38 mouse cellular contexts compared by ENCODE assay signal in genomic region chr12:11206321-11206720, GRCm38 (mm10). TPM values are rescaled to one million over a fixed set of nuclear protein-coding genes. Genes with fewer than 3 reads are reported as not detected.
"Had no signal": no experiment of that assay in that cellular context is flagged by ENCODE, and none has a peak within 500 bp of the region (broad histone marks: within the 10 kb centered on the region; RNA-seq: fewer than 3 reads in every experiment).

No protein-coding gene starts in this region.

- H3K27ac ChIP-seq: heart, embryonic 10.5 days; hindbrain, embryonic 10.5 days; hindbrain, embryonic 12.5 days; hindbrain, embryonic 14.5 days; intestine, embryonic 15.5 days; left cerebral cortex, adult 2 months; limb, embryonic 13.5 days; limb, embryonic 15.5 days; liver, embryonic 12.5 days; liver, embryonic 14.5 days had no signal

- H3K4me2 ChIP-seq: heart, embryonic 12.5 days; hindbrain, embryonic 12.5 days; hindbrain, embryonic 14.5 days; intestine, embryonic 15.5 days; limb, embryonic 13.5 days; limb, embryonic 15.5 days; liver, embryonic 12.5 days had no signal

- H3K27me3 ChIP-seq: heart, embryonic 12.5 days; hindbrain, embryonic 12.5 days; liver, embryonic 12.5 days had no signal

- H3K9me3 ChIP-seq: heart, embryonic 10.5 days; heart, embryonic 12.5 days; hindbrain, embryonic 10.5 days; hindbrain, embryonic 12.5 days; intestine, embryonic 15.5 days; limb, embryonic 13.5 days; limb, embryonic 15.5 days; liver, embryonic 12.5 days had no signal

- H3K4me1 ChIP-seq: hindbrain, embryonic 12.5 days; liver, embryonic 12.5 days had no signal

- H3K4me3 ChIP-seq: heart, embryonic 10.5 days; heart, embryonic 12.5 days; hindbrain, embryonic 10.5 days; hindbrain, embryonic 12.5 days; intestine, embryonic 15.5 days; left cerebral cortex, adult 2 months; limb, embryonic 13.5 days; limb, embryonic 15.5 days; liver, embryonic 12.5 days had no signal

- ATAC-seq: hindbrain, embryonic 16.5 days; inflammation-experienced regulatory T-cells, adult 6 months; intestine, embryonic 15.5 days; intestine, postnatal 0 days; liver, embryonic 12.5 days had no signal

- DNase-seq: gastrocnemius, postnatal 14 days; gastrocnemius, postnatal 36 days; heart, postnatal 10 days; heart, postnatal 4 days; kidney, adult 18-20 months; kidney, adult 8-10 months; kidney, postnatal 10 days; kidney, postnatal 25 days; kidney, postnatal 4 days; layer of hippocampus, adult 9-11 months; left cerebral cortex, postnatal 4 days had no signal

- H3K9ac ChIP-seq: heart, embryonic 12.5 days; hindbrain, embryonic 12.5 days; hindbrain, embryonic 14.5 days; intestine, embryonic 15.5 days; limb, embryonic 13.5 days; limb, embryonic 15.5 days; liver, embryonic 12.5 days; liver, embryonic 14.5 days had no signal

- H3K36me3 ChIP-seq: heart, embryonic 10.5 days; heart, embryonic 12.5 days; hindbrain, embryonic 10.5 days; hindbrain, embryonic 12.5 days; intestine, embryonic 15.5 days; limb, embryonic 13.5 days; limb, embryonic 15.5 days; liver, embryonic 12.5 days had no signal

RNA-seq across cellular contexts. Expression of gene Msgn1, which starts 2.5 kb away (rescaled TPM):
- total RNA-seq: gastrocnemius, adult 18-20 months; gastrocnemius, adult 8-10 months; gastrocnemius, postnatal 14 days; gastrocnemius, postnatal 36 days; heart, adult 8-10 months; heart, postnatal 10 days; heart, postnatal 25 days; heart, postnatal 4 days; layer of hippocampus, adult 8-10 months; layer of hippocampus, postnatal 25 days; left cerebral cortex, adult 2 months; left cerebral cortex, postnatal 10 days; left cerebral cortex, postnatal 25 days; left cerebral cortex, postnatal 4 days; liver, adult 2 months had no signal
- polyA plus RNA-seq: gonadal fat pad, adult 2 months; heart, embryonic 10.5 days; heart, embryonic 12.5 days; hindbrain, embryonic 10.5 days; hindbrain, embryonic 12.5 days; hindbrain, embryonic 14.5 days; hindbrain, embryonic 16.5 days; inflammation-experienced regulatory T-cells, adult 6 months; intestine, embryonic 15.5 days; intestine, postnatal 0 days; kidney, embryonic 14.5 days; kidney, embryonic 16.5 days; limb, embryonic 11.5 days; limb, embryonic 13.5 days; limb, embryonic 15.5 days; liver, adult 2 months; liver, embryonic 12.5 days; liver, embryonic 14.5 days had no signal

RNA-seq across cellular contexts. Expression of gene Kcns3, which starts 55.5 kb away (rescaled TPM):
- polyA plus RNA-seq: inflammation-experienced regulatory T-cells, adult 6 months had no signal
